Mouse (Mus musculus): ENCODE measurements around the gene Stxbp6. TPM values are rescaled to one million over a fixed set of nuclear protein-coding genes. Genes with fewer than 3 reads are reported as not detected.

Gene Stxbp6
- polyA plus RNA-seq, 1 experiment: 0.67 TPM

GRCm38 (mm10) chr12:45075631-45076030 is 1.1 kb upstream of the Stxbp6 start:
- peaks cover 39% of the 10 kb centered on the region for H3K27me3 ChIP-seq (replicated peaks)
- H3K36me3 ChIP-seq (replicated peaks; ENCODE audit: low read length): no peaks in the 10 kb centered on the region
- peak overlapping the region; percentile 38 for H3K4me3 ChIP-seq (replicated peaks)
- peaks cover 7% of the 10 kb centered on the region; the same call in 1 of the 2 replicates for H3K9me3 ChIP-seq
- TF ChIP-seq GATA1 (IDR thresholded peaks at IDR 0.05; ENCODE audit: borderline replicate concordance, low read length): no peak
- no peak for TF ChIP-seq FLI1 (IDR thresholded peaks at IDR 0.05; ENCODE audit: low read length)
- H3K4me1 ChIP-seq: peaks cover 29% of the 10 kb centered on the region

DNA sequence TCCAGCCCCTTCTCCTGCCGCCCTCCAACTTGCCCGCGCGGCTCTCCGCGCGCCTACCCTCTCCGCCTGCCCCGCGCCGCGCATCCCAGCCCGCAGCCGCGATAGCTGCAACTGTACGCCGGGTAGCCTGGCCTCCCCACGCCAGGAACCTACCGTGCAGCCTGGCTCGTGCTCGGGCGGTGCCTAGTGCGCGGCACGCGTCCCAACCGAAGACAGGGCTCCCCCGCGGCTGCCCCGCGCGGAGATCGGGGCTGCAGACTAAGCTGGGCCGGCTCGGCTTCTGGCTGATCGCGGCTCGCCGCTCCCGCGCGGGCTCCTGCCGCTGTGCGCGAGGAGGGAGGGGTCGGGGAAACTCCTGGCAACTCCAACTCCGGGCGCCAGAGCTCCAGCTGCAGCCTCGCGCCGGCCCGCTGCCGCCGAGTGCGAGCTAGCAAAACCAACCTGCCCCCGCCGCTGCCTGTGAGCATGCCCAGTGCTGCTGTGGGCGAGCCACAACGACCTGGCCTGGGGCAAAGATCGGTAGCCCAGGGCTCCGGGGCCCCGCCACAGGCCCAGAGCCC is 387 bp downstream of the Stxbp6 start:
- Histone ChIP-seq H3K27me3 (replicated peaks) (peaks cover 41% of the 10 kb centered on the region), H3K9me3 (peaks cover 7% of the 10 kb centered on the region; the same call in 1 of the 2 replicates), H3K4me3 (replicated peaks) (peak overlapping the region; percentile 95), H3K36me3 (replicated peaks; ENCODE audit: low read length) (no peaks in the 10 kb centered on the region), H3K4me1 (peaks cover 37% of the 10 kb centered on the region)
- TF ChIP-seq GATA1 (IDR thresholded peaks at IDR 0.05; ENCODE audit: borderline replicate concordance, low read length) (no peak), FLI1 (IDR thresholded peaks at IDR 0.05; ENCODE audit: low read length) (no peak)

DNA sequence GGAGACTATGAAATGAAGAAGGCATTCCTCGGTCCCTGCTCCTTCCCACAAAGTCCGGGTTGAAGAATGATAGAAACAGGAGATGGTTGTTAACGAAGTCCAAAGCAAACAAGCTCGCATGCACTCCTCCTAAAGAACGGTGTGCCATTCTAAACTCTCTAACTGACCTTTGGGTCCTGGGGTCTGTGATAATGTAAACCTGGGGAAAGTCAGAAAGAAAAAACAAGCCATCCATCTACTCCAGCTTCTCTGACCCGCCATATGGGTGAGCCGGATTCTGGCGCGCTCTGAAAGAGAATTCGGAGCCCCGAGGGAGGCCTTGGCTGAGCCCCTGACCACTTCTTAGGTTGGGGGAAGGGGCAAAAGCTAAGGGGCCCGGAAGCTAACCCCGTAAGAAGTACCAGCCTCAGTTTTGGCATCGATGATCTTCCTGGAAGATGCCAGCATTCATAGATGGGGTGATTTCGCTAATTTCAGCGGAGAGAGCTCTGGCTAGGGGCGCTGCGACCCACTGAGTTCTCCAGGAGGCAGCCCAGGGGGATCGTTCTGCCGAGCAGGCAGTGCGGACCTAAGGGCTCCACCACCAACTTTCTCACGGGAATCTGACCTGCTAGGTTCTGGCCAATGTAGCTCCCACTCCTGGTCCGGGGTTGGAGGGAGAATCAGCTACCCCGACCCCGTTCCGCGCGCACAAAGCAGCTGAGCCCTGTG is 1.0 kb downstream of the Stxbp6 start:
- Histone ChIP-seq H3K4me1 (peaks cover 43% of the 10 kb centered on the region), H3K4me3 (replicated peaks) (peak overlapping the region; percentile 95)
- TF ChIP-seq FLI1 (IDR thresholded peaks at IDR 0.05; ENCODE audit: low read length): no peak
- TF ChIP-seq GATA1 (IDR thresholded peaks at IDR 0.05; ENCODE audit: borderline replicate concordance, low read length): no peak

GRCm38 (mm10) chr12:45072185-45072584 is 2.3 kb downstream of the Stxbp6 start:
- Histone ChIP-seq H3K4me1 (peaks cover 53% of the 10 kb centered on the region), H3K9me3 (peaks cover 7% of the 10 kb centered on the region; the same call in 1 of the 2 replicates), H3K4me3 (replicated peaks) (no peak overlapping the region), H3K27me3 (replicated peaks) (peaks cover 41% of the 10 kb centered on the region), H3K36me3 (replicated peaks; ENCODE audit: low read length) (no peaks in the 10 kb centered on the region)
- TF ChIP-seq FLI1 (IDR thresholded peaks at IDR 0.05; ENCODE audit: low read length) (no peak), GATA1 (IDR thresholded peaks at IDR 0.05; ENCODE audit: borderline replicate concordance, low read length) (no peak)

More for the DNA sequence above, 1.0 kb downstream of the Stxbp6 start:
- H3K36me3 ChIP-seq (replicated peaks; ENCODE audit: low read length): no peaks in the 10 kb centered on the region
- peaks cover 41% of the 10 kb centered on the region for H3K27me3 ChIP-seq (replicated peaks)
- peaks cover 7% of the 10 kb centered on the region; the same call in 1 of the 2 replicates for H3K9me3 ChIP-seq

DNA sequence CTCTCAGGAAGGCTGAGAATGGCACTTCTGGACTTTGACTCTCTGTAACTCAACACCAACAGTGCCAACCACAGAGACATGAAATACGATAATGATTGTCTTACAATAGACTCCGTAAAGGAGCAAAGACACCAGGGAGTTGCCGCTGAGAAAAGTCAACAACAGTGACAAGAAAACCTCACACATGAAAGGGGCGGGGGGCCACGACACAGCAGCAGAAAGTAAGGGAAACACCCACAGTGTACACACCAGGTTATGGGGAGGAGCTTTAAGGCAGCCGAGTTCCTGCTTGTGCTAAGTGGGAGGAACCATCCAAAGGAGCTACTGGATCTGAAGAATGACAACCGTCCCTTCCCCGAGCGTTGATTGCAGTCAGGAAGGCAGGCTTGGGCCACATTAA is 4.3 kb downstream of the Stxbp6 start:
- H3K4me1 ChIP-seq: peaks cover 50% of the 10 kb centered on the region
- TF ChIP-seq GATA1 (IDR thresholded peaks at IDR 0.05; ENCODE audit: borderline replicate concordance, low read length) (no peak), FLI1 (IDR thresholded peaks at IDR 0.05; ENCODE audit: low read length) (no peak)
- peaks cover 7% of the 10 kb centered on the region; the same call in 1 of the 2 replicates for H3K9me3 ChIP-seq
- peaks cover 39% of the 10 kb centered on the region for H3K27me3 ChIP-seq (replicated peaks)
- H3K36me3 ChIP-seq (replicated peaks; ENCODE audit: low read length): no peaks in the 10 kb centered on the region
- H3K4me3 ChIP-seq (replicated peaks): peak overlapping the region; percentile 42

DNA sequence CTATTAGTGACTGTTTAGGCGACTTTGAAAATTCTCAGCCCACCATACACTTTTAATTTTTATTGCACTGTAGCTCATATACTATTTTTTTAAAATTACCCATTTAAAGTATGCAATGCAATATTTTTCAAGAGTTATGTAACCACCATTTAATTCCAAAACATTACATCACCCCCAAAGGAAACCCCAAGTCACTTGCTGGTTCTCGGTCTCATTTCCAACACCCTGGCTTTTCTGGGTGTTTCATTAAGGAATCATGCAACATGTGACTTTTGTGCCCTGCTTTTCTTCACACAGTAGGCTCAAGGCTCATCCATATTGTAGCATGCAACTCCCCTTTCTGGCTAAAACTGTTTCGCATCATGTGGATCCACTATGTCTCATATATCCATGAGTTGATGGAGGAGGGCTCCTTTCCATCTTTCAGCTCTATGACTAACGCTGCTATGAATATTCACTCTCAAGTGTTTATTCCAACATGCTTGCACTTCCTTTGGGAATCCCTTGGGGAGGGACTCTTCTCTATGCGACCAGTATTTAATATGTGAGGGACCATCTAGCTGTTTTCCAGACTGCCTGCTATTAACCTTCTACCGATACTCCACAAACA is 6.3 kb downstream of the Stxbp6 start:
- no peak overlapping the region for H3K4me3 ChIP-seq (replicated peaks)
- no peaks in the 10 kb centered on the region for H3K36me3 ChIP-seq (replicated peaks; ENCODE audit: low read length)
- peaks cover 32% of the 10 kb centered on the region for H3K4me1 ChIP-seq
- H3K9me3 ChIP-seq: peaks cover 7% of the 10 kb centered on the region; the same call in 1 of the 2 replicates
- TF ChIP-seq GATA1 (IDR thresholded peaks at IDR 0.05; ENCODE audit: borderline replicate concordance, low read length) (no peak), FLI1 (IDR thresholded peaks at IDR 0.05; ENCODE audit: low read length) (no peak)
- H3K27me3 ChIP-seq (replicated peaks): peaks cover 22% of the 10 kb centered on the region

DNA sequence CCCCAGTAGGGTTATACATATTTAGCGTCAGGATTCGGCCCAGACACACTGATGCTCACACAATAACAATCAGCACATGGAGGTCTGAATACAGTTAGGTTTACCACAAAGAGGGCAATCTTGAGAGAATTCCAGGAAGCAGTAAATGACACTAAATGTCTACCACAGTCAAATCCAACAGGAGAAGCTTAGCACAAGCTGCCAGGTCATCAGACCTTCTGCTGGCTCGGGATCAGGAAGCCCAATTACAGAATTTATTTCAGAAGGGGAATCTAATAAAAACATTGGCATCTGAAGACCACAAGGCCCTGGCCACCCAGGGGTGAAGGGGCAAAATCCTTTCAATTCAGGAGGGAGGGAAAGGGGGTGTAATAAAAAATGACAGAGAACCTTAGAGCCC is 6.8 kb downstream of the Stxbp6 start:
- H3K27me3 ChIP-seq (replicated peaks): peaks cover 16% of the 10 kb centered on the region

DNA sequence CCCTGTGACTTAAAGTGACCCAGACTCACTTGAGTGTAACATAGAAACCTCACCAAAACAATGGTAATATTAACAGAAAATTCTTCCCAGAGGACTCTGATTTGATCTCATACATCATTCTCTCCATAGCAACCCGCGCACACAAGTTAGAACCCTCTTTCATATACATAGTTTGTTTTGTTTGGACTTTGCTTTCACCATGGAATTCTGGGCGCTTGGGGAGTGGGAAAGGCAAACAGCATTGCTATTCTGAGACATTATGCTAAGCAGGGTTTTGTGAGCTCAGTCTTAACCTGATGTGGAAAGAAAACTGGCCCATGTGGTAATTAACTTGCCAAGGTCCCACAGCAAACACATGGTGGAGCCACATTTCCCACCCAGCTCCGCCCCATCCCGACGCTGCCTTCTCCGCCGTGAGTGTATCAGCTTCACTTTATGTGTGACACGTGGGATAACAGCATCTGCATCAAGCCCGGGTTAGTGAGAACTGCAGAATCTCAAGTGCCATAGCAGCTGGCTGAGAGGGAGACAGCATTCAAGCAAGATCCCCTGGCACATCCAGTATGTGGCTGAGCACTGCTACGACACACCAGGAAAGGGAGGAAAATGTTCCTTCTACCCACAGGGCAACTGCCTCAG is 7.3 kb downstream of the Stxbp6 start:
- H3K4me3 ChIP-seq (replicated peaks): no peak overlapping the region
- peaks cover 10% of the 10 kb centered on the region; the same call in 1 of the 2 replicates for H3K9me3 ChIP-seq
- peaks cover 28% of the 10 kb centered on the region for H3K4me1 ChIP-seq
- TF ChIP-seq GATA1 (IDR thresholded peaks at IDR 0.05; ENCODE audit: borderline replicate concordance, low read length): no peak
- H3K27me3 ChIP-seq (replicated peaks): peaks cover 11% of the 10 kb centered on the region
- H3K36me3 ChIP-seq (replicated peaks; ENCODE audit: low read length): no peaks in the 10 kb centered on the region

More for the DNA sequence above, 6.8 kb downstream of the Stxbp6 start:
- no peaks in the 10 kb centered on the region for H3K36me3 ChIP-seq (replicated peaks; ENCODE audit: low read length)
- H3K4me3 ChIP-seq (replicated peaks): no peak overlapping the region
- H3K9me3 ChIP-seq: peaks cover 10% of the 10 kb centered on the region; the same call in 1 of the 2 replicates
- TF ChIP-seq FLI1 (IDR thresholded peaks at IDR 0.05; ENCODE audit: low read length) (no peak), GATA1 (IDR thresholded peaks at IDR 0.05; ENCODE audit: borderline replicate concordance, low read length) (no peak)
- H3K4me1 ChIP-seq: peaks cover 28% of the 10 kb centered on the region

GRCm38 (mm10) chr12:45063606-45064005 is 10.9 kb downstream of the Stxbp6 start:
- no peaks in the 10 kb centered on the region for H3K27me3 ChIP-seq (replicated peaks)
- H3K4me3 ChIP-seq (replicated peaks): no peak overlapping the region
- H3K4me1 ChIP-seq: peaks cover 13% of the 10 kb centered on the region
- H3K9me3 ChIP-seq: 0 out of 2 replicates have a peak, but pooled peaks cover 3% of the 10 kb centered on the region
- H3K36me3 ChIP-seq (replicated peaks; ENCODE audit: low read length): no peaks in the 10 kb centered on the region
- TF ChIP-seq FLI1 (IDR thresholded peaks at IDR 0.05; ENCODE audit: low read length): no peak
